Mouse (Mus musculus): ENCODE data around the gene Pcyt1a. TPM values are rescaled to one million over a fixed set of nuclear protein-coding genes. Genes with fewer than 3 reads are reported as not detected.

The Pcyt1a gene
- polyA plus RNA-seq, 1 experiment from 2014 or later, result 48.0 TPM

Other genes starting within 250 kb of the Pcyt1a start
- 8.3 and 8.4 TPM in 2 replicates for gene Fbxo45, start 183.8 kb upstream of the Pcyt1a start, polyA plus RNA-seq (2015; fragmentation: Nextera tagmentation; extraction: Ambion mirVana)
- 15.6 and 16.2 TPM in 2 replicates for gene Wdr53, start 183.7 kb upstream of the Pcyt1a start, polyA plus RNA-seq (2015; fragmentation: Nextera tagmentation; extraction: Ambion mirVana)
- 0.14 and 0.15 TPM in 2 replicates for gene Smco1, start 159.5 kb upstream of the Pcyt1a start, polyA plus RNA-seq (2015; fragmentation: Nextera tagmentation; extraction: Ambion mirVana)
- gene Rnf168, start 153.5 kb upstream of the Pcyt1a start, polyA plus RNA-seq (2015; fragmentation: Nextera tagmentation; extraction: Ambion mirVana), result 26.9 and 29.7 TPM in 2 replicates
- 28.5 and 33.1 TPM in 2 replicates for gene Ubxn7, start 98.7 kb upstream of the Pcyt1a start, polyA plus RNA-seq (2015; fragmentation: Nextera tagmentation; extraction: Ambion mirVana)
- gene Tm4sf19, start 30.4 kb upstream of the Pcyt1a start, polyA plus RNA-seq (2015; fragmentation: Nextera tagmentation; extraction: Ambion mirVana), result not detected in 2 replicates
- gene Tctex1d2, start 11.2 kb upstream of the Pcyt1a start, polyA plus RNA-seq (2015; fragmentation: Nextera tagmentation; extraction: Ambion mirVana), result 30.1 and 38.8 TPM in 2 replicates
- 0.27 and 0.39 TPM in 2 replicates for gene Slc51a, start 57.0 kb downstream of the Pcyt1a start, polyA plus RNA-seq (2015; fragmentation: Nextera tagmentation; extraction: Ambion mirVana)
- not detected in 2 replicates for gene Zdhhc19, start 65.3 kb downstream of the Pcyt1a start, polyA plus RNA-seq (2015; fragmentation: Nextera tagmentation; extraction: Ambion mirVana)
- 35.8 and 45.9 TPM in 2 replicates for gene Tfrc, start 178.0 kb downstream of the Pcyt1a start, polyA plus RNA-seq (2015; fragmentation: Nextera tagmentation; extraction: Ambion mirVana)
- gene Tnk2, start 213.0 kb downstream of the Pcyt1a start, polyA plus RNA-seq (2015; fragmentation: Nextera tagmentation; extraction: Ambion mirVana), result 15.6 and 17.7 TPM in 2 replicates